In the genomic region with DNA sequence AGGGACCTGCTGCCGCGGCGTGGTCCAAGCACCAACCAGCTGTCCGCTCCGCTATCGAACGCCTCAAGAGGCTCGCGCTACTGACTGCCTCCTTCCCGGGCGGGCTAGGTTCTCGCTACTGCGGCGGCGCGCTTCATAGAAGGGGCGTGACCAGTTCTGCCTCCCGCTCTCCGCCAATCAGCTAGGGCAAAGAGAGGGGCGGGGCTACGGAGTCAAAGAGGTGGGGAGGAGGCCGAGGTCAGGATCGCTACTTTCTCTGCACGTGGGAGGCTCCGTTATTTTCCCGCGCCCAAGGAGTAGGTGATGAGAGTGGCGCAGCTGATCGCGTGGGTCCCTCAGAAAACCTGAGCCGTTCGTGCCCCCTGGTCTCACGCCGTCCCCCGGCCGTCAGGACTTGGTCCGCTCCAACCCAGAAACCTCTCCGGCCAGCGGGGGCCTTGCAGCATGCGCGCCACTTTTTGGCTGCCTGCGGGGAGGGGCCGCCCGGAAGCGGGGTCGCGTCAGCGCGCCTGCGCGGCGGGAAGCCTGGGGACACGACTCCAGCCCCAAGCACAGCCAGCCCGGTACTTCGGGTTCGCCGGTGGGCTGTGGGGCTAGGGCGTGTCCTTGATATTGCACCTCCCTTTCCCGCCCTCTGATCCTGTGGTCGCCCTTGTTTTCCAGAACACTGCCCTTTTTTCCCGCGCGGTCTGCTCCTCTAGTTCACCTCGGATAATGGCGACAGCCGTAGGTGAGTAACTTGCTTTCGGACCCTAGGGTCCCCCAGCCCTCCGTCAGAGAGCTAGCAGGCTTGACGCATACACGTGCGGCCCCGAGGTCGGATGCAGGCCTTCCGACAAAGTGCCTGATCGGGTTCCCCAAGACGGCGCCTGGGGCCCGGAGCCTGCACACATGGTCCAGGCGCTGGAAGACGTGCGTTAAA, we compare ENCODE assay signal across 8 mouse cellular contexts. TPM values are rescaled to one million over a fixed set of nuclear protein-coding genes. Genes with fewer than 3 reads are reported as not detected.
DNase-seq lines count a peak whose midpoint lies in the region; ATAC-seq and TF ChIP-seq lines count a peak whose summit lies in the region.

Paics (plus strand) TSS at position 202 of the 922 bp plus-strand sequence.
Ppat (minus strand) TSS at position 473 of the 922 bp plus-strand sequence.

- peak within 1 kb of the TSS; percentile 90 for H3K4me2 ChIP-seq in forebrain, embryonic 16.5 days (ENCODE audit: low read length)
- peak within 1 kb of the TSS; percentile 87 for H3K4me2 ChIP-seq in lung, embryonic 15.5 days

- H3K27ac ChIP-seq in forebrain, embryonic 16.5 days (ENCODE audit: low read length): peak within 1 kb of the TSS; percentile 88
- peak within 1 kb of the TSS; percentile 91 for H3K27ac ChIP-seq in lung, embryonic 15.5 days

- peaks cover 62% of the 10 kb centered on the region for H3K4me1 ChIP-seq in G1E (ENCODE audit: insufficient read depth, low read depth, low read length)
- H3K4me1 ChIP-seq in forebrain, embryonic 16.5 days (replicated peaks; ENCODE audit: control insufficient read depth, insufficient read depth, low read length): peaks cover 19% of the 10 kb centered on the region
- peaks cover 46% of the 10 kb centered on the region for H3K4me1 ChIP-seq in lung, embryonic 15.5 days

- no peaks in the 10 kb centered on the region for H3K9me3 ChIP-seq in G1E (replicated peaks)
- no peaks in the 10 kb centered on the region for H3K9me3 ChIP-seq in forebrain, embryonic 16.5 days (ENCODE audit: control insufficient read depth, low read length)
- no peaks in the 10 kb centered on the region for H3K9me3 ChIP-seq in lung, embryonic 15.5 days

- peak within 1 kb of the TSS; percentile 70 for H3K9ac ChIP-seq in forebrain, embryonic 16.5 days (replicated peaks; ENCODE audit: low read depth, low read length)
- peak within 1 kb of the TSS; percentile 78 for H3K9ac ChIP-seq in lung, embryonic 15.5 days

- TF ChIP-seq CTCF in G1E (IDR thresholded peaks at IDR 0.05; ENCODE audit: low read depth, low read length): no peak

- peak; percentile 89 for DNase-seq in G1E (ENCODE audit: low spot score)
- DNase-seq in cerebellum, adult 18-20 months: peak; percentile 96 to 99
- DNase-seq in heart, postnatal 4 days: peak; percentile 99
- peak; percentile 95 to 96 for DNase-seq in layer of hippocampus, adult 8-10 months (ENCODE audit: low spot score in 2 of 2)
- peak; percentile 98 for DNase-seq in ovary, adult 18-20 months (ENCODE audit: low spot score)
- peak; percentile 98 for DNase-seq in thymus, postnatal 0 days (ENCODE audit: low spot score)

- peak; percentile 86 for ATAC-seq in G1E (ENCODE audit: extremely low read depth, insufficient number of reproducible peaks, low FRiP score, poor library complexity, severe bottlenecking)
- peak; percentile 97 for ATAC-seq in forebrain, embryonic 16.5 days
- ATAC-seq in lung, embryonic 15.5 days (ENCODE audit: borderline replicate concordance, extremely low read depth, low FRiP score, low TSS enrichment): peak; percentile 97

- H3K27me3 ChIP-seq in G1E (ENCODE audit: insufficient read depth, low read length): no peaks in the 10 kb centered on the region
- H3K27me3 ChIP-seq in forebrain, embryonic 16.5 days (replicated peaks; ENCODE audit: control insufficient read depth, insufficient read depth, low read length): no peaks in the 10 kb centered on the region
- no peaks in the 10 kb centered on the region for H3K27me3 ChIP-seq in lung, embryonic 15.5 days

- peak within 1 kb of the TSS; percentile 94 for H3K4me3 ChIP-seq in G1E (ENCODE audit: low read depth, low read length)
- peak within 1 kb of the TSS; percentile 85 for H3K4me3 ChIP-seq in forebrain, embryonic 16.5 days (replicated peaks; ENCODE audit: low read length)
- peak within 1 kb of the TSS; percentile 87 for H3K4me3 ChIP-seq in lung, embryonic 15.5 days

- peaks cover 51% of the 10 kb centered on the region for H3K36me3 ChIP-seq in G1E (replicated peaks)
- H3K36me3 ChIP-seq in forebrain, embryonic 16.5 days (ENCODE audit: control insufficient read depth, insufficient read depth): no peaks in the 10 kb centered on the region
- H3K36me3 ChIP-seq in lung, embryonic 15.5 days: peaks cover 4% of the 10 kb centered on the region; the same call in 1 of the 2 replicates

- 0% methylated on average over 78 of the region's 81 CpGs for WGBS in forebrain, embryonic 16.5 days
- WGBS in lung, embryonic 15.5 days: under 1% methylated on average over 81 of the region's 81 CpGs

RNA-seq across cellular contexts. Expression of gene Paics, which starts in this region (rescaled TPM):
- total RNA-seq in G1E (2014; fragmentation: Nextera tagmentation) (473 and 606 TPM in 2 replicates), G1E (2017) (382 and 439 TPM in 2 replicates)
- polyA plus RNA-seq in G1E (2012): 20.2 and 23.4 TPM in 2 replicates
- 213 and 233 TPM in 2 replicates for polyA plus RNA-seq in forebrain, embryonic 16.5 days (2015; fragmentation: Nextera tagmentation; extraction: Ambion mirVana)
- 100 to 1,000 TPM; 173 to 183 TPM for total RNA-seq in heart, postnatal 4 days (2021)
- total RNA-seq in layer of hippocampus, adult 8-10 months (2022): 100 to 1,000 TPM in 1 of 4 experiments, 10 to 100 TPM in 3; 92.1 to 101 (median 97.4) TPM
- 302 and 307 TPM in 2 replicates for polyA plus RNA-seq in lung, embryonic 15.5 days (2015; fragmentation: Nextera tagmentation; extraction: Ambion mirVana)
- polyA plus RNA-seq in thymus, postnatal 0 days (2015; fragmentation: Nextera tagmentation; extraction: Ambion mirVana): 200 and 225 TPM in 2 replicates

RNA-seq across cellular contexts. Expression of gene Ppat, which starts in this region (rescaled TPM):
- total RNA-seq in G1E (2014; fragmentation: Nextera tagmentation) (48.1 and 49.3 TPM in 2 replicates), G1E (2017) (67.8 and 76.6 TPM in 2 replicates)
- polyA plus RNA-seq in G1E (2012): 21.9 and 26.2 TPM in 2 replicates
- 15.5 and 17.1 TPM in 2 replicates for polyA plus RNA-seq in forebrain, embryonic 16.5 days (2015; fragmentation: Nextera tagmentation; extraction: Ambion mirVana)
- total RNA-seq in heart, postnatal 4 days (2021): 10 to 100 TPM; 19.3 to 21.0 TPM
- total RNA-seq in layer of hippocampus, adult 8-10 months (2022): 10 to 100 TPM; 14.9 to 16.8 (median 16.1) TPM
- 36.1 and 36.9 TPM in 2 replicates for polyA plus RNA-seq in lung, embryonic 15.5 days (2015; fragmentation: Nextera tagmentation; extraction: Ambion mirVana)
- polyA plus RNA-seq in thymus, postnatal 0 days (2015; fragmentation: Nextera tagmentation; extraction: Ambion mirVana): 41.7 and 45.4 TPM in 2 replicates

Comparison
In these comparisons a context has a peak if more than half of its experiments do, and no peak if none do; other contexts are left out.
1. Peak in every context shown above with its lines: DNase-seq, ATAC-seq, H3K4me3 ChIP-seq and H3K27ac ChIP-seq.